Mouse (Mus musculus) stomach, postnatal 0 days (tissue): ENCODE data around the gene Olfr329-ps. TPM values are rescaled to one million over a fixed set of nuclear protein-coding genes. Genes with fewer than 3 reads are reported as not detected.
A peak's percentile ranks its signal among the peaks of the same experiment; 100 is the strongest.

Experiments
- ATAC-seq: fragments of 200-750 bp; cut with Nextera tagmentation; 2 replicates; pipeline ENCODE4 v1.8.0; 2017; ENCODE audit not compliant: low FRiP score, low TSS enrichment
- DNase-seq: peaks from one replicate; pipeline ENCODE4 v3.0.0-alpha.2; 2016; ENCODE audit warnings: low spot score
- H3K27ac ChIP-seq: fragments of 300-500 bp; sonication (generic); replicated peaks from 2 replicates; pipeline ENCODE4 v1.5.1; 2014; ENCODE audit warnings: mild to moderate bottlenecking, control low read depth
- H3K27me3 ChIP-seq: fragments of 300-500 bp; sonication (generic); 2 replicates; pipeline ENCODE4 v1.6.1; 2014; ENCODE audit warnings: low read length; ENCODE audit not compliant: control insufficient read depth, insufficient read depth
- H3K36me3 ChIP-seq: fragments of 300-500 bp; sonication (generic); 2 replicates; pipeline ENCODE4 v1.6.1; 2014; ENCODE audit warnings: low read length, mixed read lengths; ENCODE audit not compliant: control insufficient read depth, insufficient read depth
- H3K4me1 ChIP-seq: fragments of 300-500 bp; sonication (generic); replicated peaks from 2 replicates; pipeline ENCODE4 v1.6.1; 2014; ENCODE audit warnings: antibody characterized with exemption; ENCODE audit not compliant: control insufficient read depth, insufficient read depth
- H3K4me2 ChIP-seq: fragments of 300-500 bp; sonication (generic); replicated peaks from 2 replicates; pipeline ENCODE4 v1.6.1; 2014; ENCODE audit warnings: low read depth, mild to moderate bottlenecking, control low read depth, moderate library complexity
- H3K4me3 ChIP-seq: fragments of 300-500 bp; sonication (generic); 2 replicates; pipeline ENCODE4 v1.5.1; 2014; ENCODE audit warnings: low read depth, low read length, control low read depth
- H3K9ac ChIP-seq: fragments of 300-500 bp; sonication (generic); 2 replicates; pipeline ENCODE4 v1.6.1; 2014; ENCODE audit warnings: mild to moderate bottlenecking, low read length, control low read depth, mixed read lengths
- H3K9me3 ChIP-seq: fragments of 300-500 bp; sonication (generic); 2 replicates; pipeline ENCODE4 v1.6.1; 2016; ENCODE audit warnings: low read length; ENCODE audit not compliant: control insufficient read depth
- CTCF ChIP-seq: IDR thresholded peaks from 2 replicates; pipeline ENCODE4 v1.5.1; 2016; ENCODE audit warnings: antibody characterized with exemption, low read depth, mild to moderate bottlenecking, moderate library complexity
- EP300 ChIP-seq: optimal IDR thresholded peaks from 2 replicates; pipeline ENCODE3; 2016; ENCODE audit warnings: antibody characterized with exemption
- WGBS: fragments of 180-500 bp; shearing (Covaris S2); extraction: QIAGEN DNeasy Blood & Tissue Kit; methylation state at CpG from one replicate; pipeline ENCODE4 v1.1.7; 2014; 5-methylcytosine and 5-hydroxymethylcytosine counted together
- polyA plus RNA-seq: library from polyadenylated mRNA; unstranded; fragments of >200 nt; fragmentation: Nextera tagmentation; extraction: Ambion mirVana; gene quantifications from 2 replicates; pipeline ENCODE4 v1.2.1, GENCODE M21; 2015

Olfr329-ps gene
- polyA plus RNA-seq, 1 experiment from 2014 or later, result not detected

DNA sequence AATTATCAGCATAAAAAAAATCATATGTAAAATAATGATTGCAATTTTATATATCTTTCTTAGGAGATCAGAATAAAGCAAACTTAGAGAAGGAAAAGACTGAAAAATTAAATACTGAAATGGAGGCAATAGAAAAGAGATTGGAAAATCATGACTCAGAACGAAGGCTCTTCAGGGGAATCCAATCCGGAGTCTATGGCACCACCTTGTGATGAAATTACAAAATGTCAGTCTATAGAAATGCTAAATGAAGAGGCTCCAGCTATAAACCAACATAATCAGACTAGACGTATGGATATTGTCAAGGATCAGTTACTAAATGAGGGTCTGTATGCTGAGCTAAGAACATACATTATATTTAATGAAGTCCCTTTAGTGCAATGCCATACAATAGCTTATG lies 46.9 kb downstream of the Olfr329-ps start:
- H3K4me1 ChIP-seq, result no peaks in the 10 kb centered on the region
- TF ChIP-seq CTCF (peak; percentile 70), EP300 (no peak)
- DNase-seq (no peak), ATAC-seq (no peak)
- no peaks in the 10 kb centered on the region for H3K36me3 ChIP-seq
- 25% methylated on average over 3 of the region's 3 CpGs for WGBS
- no peak overlapping the region for H3K27ac ChIP-seq
- no peak overlapping the region for H3K9ac ChIP-seq
- H3K4me3 ChIP-seq, result no peak overlapping the region
- no peaks in the 10 kb centered on the region for H3K9me3 ChIP-seq
- H3K4me2 ChIP-seq, result no peak overlapping the region
- no peaks in the 10 kb centered on the region for H3K27me3 ChIP-seq

DNA sequence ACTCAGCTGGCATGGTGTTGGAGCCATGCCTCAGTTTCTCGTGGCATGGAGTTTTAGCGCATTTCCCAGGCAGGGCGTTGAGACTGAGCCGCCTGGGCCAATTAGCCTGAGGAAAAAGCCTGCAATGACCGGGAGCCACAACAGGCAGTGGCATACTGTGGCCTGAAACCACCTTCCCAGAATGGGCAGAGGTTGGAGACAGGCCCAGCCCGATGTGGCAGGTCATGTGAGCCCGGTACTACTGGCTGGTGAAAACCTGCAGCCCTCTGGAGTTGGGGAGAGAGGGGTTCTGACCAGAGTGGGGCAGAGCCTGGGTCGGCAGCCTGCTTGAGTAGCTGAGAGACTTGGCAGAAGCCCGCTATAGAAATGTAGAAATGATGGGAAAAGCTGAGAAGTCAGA lies 47.5 kb downstream of the Olfr329-ps start:
- WGBS, result 81% methylated on average over 9 of the region's 9 CpGs
- TF ChIP-seq CTCF (no peak), EP300 (no peak)
- no peaks in the 10 kb centered on the region for H3K27me3 ChIP-seq

DNA sequence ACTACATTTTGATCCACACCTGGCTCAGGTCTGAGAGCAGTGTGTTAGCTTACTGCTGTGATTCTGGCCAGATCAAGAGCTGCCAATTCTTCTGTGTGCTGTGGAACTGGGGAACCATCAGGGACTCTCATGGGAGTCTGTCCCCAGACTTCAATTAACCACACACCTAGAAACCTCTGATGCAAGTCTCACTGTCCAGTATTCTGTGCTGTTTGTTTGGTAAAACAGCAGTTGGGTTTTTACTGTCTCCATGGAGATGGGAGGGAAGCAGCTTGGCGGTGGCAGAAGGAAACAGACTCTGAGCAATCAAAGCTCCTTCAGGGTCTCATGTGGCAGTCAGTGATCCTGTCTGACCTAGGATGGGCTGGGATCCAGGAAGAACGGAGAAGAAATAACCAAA lies 53.8 kb downstream of the Olfr329-ps start, which contains the start of gene Olfr332:
Gene Olfr332, minus strand, starts transcription at position 101 of the 400 bp plus-strand sequence.
- WGBS, result 57% methylated on average over 2 of the region's 2 CpGs
- H3K4me2 ChIP-seq, result no peak within 1 kb of the TSS
- no peaks in the 10 kb centered on the region for H3K4me1 ChIP-seq
- no peak within 1 kb of the TSS for H3K27ac ChIP-seq
- no peaks in the 10 kb centered on the region for H3K27me3 ChIP-seq
- ATAC-seq, result no peak
- TF ChIP-seq EP300 (no peak), CTCF (no peak)
- H3K9me3 ChIP-seq, result no peaks in the 10 kb centered on the region
- H3K4me3 ChIP-seq, result no peak within 1 kb of the TSS
- no peaks in the 10 kb centered on the region for H3K36me3 ChIP-seq
- no peak within 1 kb of the TSS for H3K9ac ChIP-seq
- no peak for DNase-seq

More for the DNA sequence above, 47.5 kb downstream of the Olfr329-ps start:
- Histone ChIP-seq H3K4me1 (no peaks in the 10 kb centered on the region), H3K36me3 (no peaks in the 10 kb centered on the region), H3K9me3 (no peaks in the 10 kb centered on the region), H3K27ac (no peak overlapping the region), H3K4me3 (no peak overlapping the region), H3K4me2 (no peak overlapping the region), H3K9ac (no peak overlapping the region)
- ATAC-seq (no peak), DNase-seq (no peak)

Other genes with a start within 250 kb of the Olfr329-ps start
- 13.7 and 14.8 TPM in 2 replicates for gene Zfp692, start 239.4 kb downstream of the Olfr329-ps start, polyA plus RNA-seq
- 76.0 and 78.4 TPM in 2 replicates for gene Zfp672, start 216.1 kb downstream of the Olfr329-ps start, polyA plus RNA-seq
- 33.6 and 34.1 TPM in 2 replicates for gene Sh3bp5l, start 215.7 kb downstream of the Olfr329-ps start, polyA plus RNA-seq
- gene Lypd8, start 167.4 kb downstream of the Olfr329-ps start, polyA plus RNA-seq, result 1,014 and 1,152 TPM in 2 replicates
- gene 1810065E05Rik, start 125.3 kb downstream of the Olfr329-ps start, polyA plus RNA-seq, result 1.6 and 3.3 TPM in 2 replicates
- not detected in 2 replicates for gene Gm12253, start 113.9 kb downstream of the Olfr329-ps start, polyA plus RNA-seq
- not detected in 2 replicates for gene Lypd9, start 93.5 kb downstream of the Olfr329-ps start, polyA plus RNA-seq
- gene Olfr30, start 84.2 kb downstream of the Olfr329-ps start, polyA plus RNA-seq, result not detected in 2 replicates
- gene Olfr332, start 53.9 kb downstream of the Olfr329-ps start, polyA plus RNA-seq, result not detected in 2 replicates
- not detected in 2 replicates for gene Olfr331, start 43.9 kb downstream of the Olfr329-ps start, polyA plus RNA-seq
- gene Olfr330, start 11.6 kb downstream of the Olfr329-ps start, polyA plus RNA-seq, result not detected in 2 replicates
- gene Olfr328, start 9.2 kb upstream of the Olfr329-ps start, polyA plus RNA-seq, result 0.04 TPM in 1 of 2 replicates, not detected in the other
- not detected in 2 replicates for gene Olfr224, start 24.1 kb upstream of the Olfr329-ps start, polyA plus RNA-seq
- gene Olfr325, start 31.3 kb upstream of the Olfr329-ps start, polyA plus RNA-seq, result not detected in 2 replicates
- gene Olfr324, start 48.7 kb upstream of the Olfr329-ps start, polyA plus RNA-seq, result not detected in 2 replicates
- 1,000 and 1,066 TPM in 2 replicates for gene 2210407C18Rik, start 69.7 kb upstream of the Olfr329-ps start, polyA plus RNA-seq
- gene Olfr323, start 84.1 kb upstream of the Olfr329-ps start, polyA plus RNA-seq, result 0.29 and 0.46 TPM in 2 replicates
- 1.5 and 1.9 TPM in 2 replicates for gene Trim58, start 94.0 kb upstream of the Olfr329-ps start, polyA plus RNA-seq
- not detected in 2 replicates for gene Olfr322, start 112.4 kb upstream of the Olfr329-ps start, polyA plus RNA-seq
- gene Olfr320, start 134.7 kb upstream of the Olfr329-ps start, polyA plus RNA-seq, result not detected in 2 replicates
- not detected in 2 replicates for gene Olfr319, start 152.7 kb upstream of the Olfr329-ps start, polyA plus RNA-seq
- not detected in 2 replicates for gene Olfr318, start 177.6 kb upstream of the Olfr329-ps start, polyA plus RNA-seq
- 0.06 TPM in 1 of 2 replicates, not detected in the other for gene Olfr317, start 192.8 kb upstream of the Olfr329-ps start, polyA plus RNA-seq
- not detected in 2 replicates for gene Olfr316, start 206.3 kb upstream of the Olfr329-ps start, polyA plus RNA-seq
- not detected in 2 replicates for gene Olfr315, start 226.8 kb upstream of the Olfr329-ps start, polyA plus RNA-seq
- gene Olfr314, start 236.5 kb upstream of the Olfr329-ps start, polyA plus RNA-seq, result not detected in 2 replicates